Mouse (Mus musculus): ENCODE results near the gene Nfib.

- no peak for TF ChIP-seq CTCF (IDR thresholded peaks at IDR 0.05; ENCODE audit: low read depth, low read length)
- no peak for TF ChIP-seq TAL1 (conservative IDR thresholded peaks at IDR 0.05; ENCODE audit: low read depth, low read length)
These were observed 226.2 kb downstream of the Nfib start for GRCm38 (mm10) chr4:82479394-82479793.

Measured in G1E (cell line).